Mouse (Mus musculus): ENCODE measurements around the gene Kansl1l.

Kansl1l gene

DNA sequence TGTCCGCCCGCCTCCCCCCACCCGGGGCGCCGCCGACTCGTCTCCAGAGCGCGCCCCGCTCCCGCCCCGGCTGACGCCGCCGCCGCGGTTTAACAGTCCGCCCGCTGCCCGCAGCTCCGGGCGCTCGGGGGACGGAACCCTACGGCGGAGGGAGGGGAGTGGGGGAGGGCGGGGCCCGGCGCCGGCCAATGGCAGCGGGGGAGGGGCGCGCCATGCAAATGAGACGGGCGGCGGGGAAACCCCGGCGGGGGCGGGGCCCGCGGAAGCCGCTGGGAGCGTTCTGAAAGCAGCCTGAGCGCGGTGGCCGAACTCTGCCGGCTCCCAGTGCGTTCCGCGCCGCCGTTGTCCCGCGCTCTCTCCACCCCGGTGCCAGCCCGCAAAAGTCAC, at the start of gene Kansl1l:
Kansl1l (minus strand) TSS at position 110 of the 387 bp plus-strand sequence.
- DNase-seq, result peak; percentile 96

DNA sequence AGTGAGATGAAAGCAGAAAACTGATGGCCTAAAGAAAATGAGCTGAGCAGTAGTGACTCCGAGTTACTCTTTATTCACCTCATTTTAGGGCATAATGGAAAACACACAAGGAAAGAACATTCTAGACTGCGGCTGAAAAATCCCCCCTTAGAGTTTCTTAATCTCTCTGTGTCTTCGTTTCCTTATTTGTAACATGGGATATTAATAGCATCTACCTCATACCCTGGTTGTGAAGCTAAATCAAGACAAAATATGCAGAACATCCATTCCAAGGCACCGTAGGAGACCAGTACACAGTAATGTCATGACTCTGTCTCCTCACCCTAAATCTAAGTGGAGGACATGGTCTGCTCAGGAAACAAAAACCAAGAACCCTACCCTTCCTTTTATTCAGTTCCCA, 48.3 kb upstream of the Kansl1l start:
- no peak for DNase-seq

DNA sequence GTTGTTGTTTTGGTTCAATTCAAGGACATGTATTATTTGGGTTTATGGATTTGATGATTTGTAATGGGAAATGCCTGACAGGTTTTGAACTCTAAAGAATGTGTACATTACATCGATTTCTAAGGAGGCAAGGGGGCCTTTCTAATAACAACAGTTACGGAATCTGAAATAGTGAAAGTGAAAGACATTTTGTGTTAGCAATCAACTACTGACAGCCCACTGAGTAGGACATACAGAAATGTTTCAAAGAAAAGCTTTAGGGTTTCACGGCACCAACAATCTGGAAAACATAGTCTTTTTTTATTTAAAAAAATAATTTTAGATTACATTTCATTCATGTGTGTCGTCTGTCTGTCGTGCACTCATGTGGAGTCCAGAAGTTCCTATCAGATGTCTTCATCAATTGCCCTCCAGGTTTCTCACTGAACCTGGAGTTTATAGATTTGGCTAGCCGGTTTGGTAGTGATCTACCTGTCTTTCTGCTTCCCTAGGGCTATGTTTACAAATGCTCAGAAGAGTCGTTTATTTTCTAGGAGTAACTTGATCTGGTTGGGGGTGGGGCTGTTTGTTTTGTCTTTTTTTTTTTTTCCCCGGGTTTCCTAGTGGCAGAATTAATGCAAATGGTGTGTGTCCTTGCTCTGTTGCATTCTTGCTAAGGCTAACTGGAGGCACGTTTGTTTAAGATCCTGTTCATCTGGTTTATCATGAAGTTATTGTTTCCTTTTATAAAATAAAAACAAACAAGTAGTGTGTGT, 46.6 kb upstream of the Kansl1l start:
- no peak for DNase-seq

DNA sequence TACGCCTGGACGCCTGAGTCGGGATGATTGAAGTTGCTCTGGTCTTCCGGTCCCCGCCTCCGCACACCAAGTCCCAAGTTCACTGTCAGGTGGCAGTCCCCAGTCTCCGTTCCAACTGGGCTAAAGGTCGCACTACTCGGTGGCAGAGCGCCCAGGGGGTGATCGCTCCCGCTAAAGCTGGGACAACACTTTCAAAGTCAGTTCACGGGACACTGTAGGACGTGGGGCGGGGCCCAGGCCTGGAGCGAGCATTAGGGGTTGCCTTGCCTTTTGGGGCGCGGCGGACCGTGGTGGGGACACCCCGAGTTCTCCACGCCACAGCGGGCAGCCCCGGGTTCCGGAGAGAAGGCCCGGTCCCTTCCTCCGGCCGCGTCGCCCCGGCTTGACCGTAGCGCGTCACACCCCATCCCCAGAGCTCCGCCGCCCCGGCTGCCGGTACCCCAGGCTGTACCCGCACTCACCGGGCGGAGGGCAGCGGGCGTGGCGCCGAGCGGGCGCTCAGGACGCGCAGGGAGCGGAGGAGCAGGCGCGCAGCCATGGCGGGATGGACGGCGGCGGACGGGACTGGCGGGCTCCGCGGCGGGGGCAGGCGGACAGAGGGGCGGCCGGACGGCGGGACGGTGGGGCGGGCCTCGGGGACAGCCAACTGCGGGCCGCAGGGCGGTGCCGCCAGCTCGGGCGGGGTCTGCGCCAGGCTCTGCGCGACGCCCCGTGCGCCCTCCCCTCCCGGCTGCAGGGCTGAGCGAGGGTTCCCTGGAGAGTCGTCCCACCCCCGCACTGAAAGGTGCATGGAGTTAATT, 45.5 kb upstream of the Kansl1l start, which contains the start of gene Acadl:
Acadl (minus strand) TSS at position 566 of the 800 bp plus-strand sequence.
- DNase-seq, result peak; percentile 65 to 72

DNA sequence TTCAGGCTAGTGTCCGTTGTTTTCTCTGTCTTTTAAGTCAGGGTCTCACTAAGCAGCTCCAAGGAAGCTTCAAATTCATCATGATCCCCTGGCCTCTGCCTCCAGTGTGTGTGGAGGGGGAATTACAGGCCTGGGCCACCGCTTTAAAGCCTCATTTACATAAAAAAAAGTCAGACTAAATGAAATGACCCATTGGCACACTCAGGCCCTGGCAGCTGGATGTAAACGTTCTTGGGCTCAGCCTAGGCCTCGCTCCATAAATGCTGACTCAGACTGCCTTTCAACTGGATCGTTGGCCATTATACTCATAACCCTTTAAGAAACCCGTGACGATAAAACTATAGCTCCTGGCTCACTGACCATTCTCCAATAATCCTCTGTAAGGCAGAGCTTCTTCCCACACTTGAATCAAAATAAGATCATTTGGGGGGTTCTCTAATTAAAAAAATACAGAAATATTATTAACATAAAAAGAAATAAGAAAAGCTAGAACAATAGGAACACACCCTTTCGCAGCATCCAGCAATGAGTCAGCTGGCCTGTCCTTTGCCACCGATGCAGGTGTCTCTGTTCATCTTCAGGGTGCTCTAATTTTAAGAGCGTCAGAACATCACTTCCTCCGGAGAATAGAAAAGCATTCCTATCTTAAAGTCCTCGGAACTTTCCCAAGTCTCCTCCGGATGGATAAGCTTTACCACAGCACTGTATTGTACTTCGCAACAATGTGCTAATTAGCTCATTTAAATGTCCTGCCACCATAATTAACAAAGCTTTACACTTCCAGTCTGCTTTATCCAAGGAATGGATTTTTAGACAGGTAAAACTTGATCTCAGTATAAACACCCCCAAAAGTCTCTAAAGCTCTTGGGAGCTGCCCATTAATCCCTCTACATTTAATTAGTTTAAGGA, 44.7 kb upstream of the Kansl1l start:
- no peak for DNase-seq

DNA sequence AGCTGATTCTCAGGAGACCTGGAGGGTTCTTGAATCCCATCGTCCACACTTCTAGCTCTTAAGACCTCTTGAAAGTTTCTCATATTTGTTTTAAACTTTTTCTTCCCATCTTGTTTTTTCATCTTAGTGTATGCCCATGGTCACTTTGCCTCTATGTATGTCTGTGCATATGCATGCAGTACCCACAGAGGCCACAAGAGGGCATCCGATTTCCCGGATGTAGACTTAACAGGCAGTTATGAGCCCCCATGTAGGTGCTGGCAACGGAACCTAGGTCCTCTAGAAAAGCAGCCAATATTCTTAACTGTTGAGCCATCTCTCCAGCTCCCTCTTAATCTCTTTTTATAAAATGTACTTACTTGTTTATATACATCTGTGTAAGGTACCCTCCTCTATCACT, 30.1 kb upstream of the Kansl1l start:
- DNase-seq, result peak; percentile 23 to 42

DNA sequence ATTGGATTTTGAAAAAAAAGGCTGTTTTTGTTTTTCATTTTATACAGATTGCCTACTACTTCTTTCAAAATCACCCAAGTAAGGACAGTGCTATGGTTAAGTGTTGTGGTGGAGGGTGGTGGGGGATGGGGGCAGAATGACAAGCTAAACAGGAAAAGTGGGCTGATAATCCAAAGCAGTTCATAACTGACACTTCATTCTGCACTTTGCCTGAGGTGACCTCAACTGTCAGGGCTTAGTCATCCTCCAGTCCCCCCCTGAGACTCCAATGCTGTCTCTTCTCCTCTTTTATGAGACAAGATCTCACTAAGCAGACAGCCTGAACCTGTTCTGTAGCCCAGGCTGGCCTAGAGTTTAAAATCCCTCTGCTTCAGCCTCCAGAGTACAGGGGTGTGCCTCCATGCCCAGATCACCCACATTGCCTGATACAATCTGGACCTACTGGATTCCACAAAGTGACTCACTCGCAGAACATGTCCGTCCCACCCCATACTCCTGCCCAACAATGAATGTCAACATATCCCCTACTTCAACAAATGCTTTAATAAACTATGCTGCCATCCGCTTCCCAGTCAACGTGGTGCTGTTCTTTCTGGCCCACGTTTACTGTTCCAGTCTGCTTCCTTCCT, 28.4 kb upstream of the Kansl1l start:
- DNase-seq, result no peak

DNA sequence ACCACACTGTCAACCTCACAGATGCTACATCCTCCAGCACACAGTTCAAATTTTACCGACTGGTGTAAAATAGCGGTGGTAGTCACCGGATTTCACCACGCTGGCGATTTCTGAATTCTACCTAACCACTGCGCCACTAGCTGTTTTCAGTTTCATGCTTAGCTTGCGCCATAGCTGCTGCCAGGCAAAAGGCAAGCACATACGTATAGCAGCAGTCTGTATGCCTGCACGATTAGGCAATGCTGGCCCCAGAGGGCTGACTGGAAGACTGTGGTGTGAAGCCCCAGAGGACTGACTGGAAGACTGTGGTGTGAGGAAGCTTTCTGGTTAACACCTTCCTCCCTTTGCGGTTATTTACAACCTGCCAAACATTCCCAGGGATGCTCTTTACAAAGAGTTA, 24.6 kb upstream of the Kansl1l start:
- DNase-seq, result no peak

DNA sequence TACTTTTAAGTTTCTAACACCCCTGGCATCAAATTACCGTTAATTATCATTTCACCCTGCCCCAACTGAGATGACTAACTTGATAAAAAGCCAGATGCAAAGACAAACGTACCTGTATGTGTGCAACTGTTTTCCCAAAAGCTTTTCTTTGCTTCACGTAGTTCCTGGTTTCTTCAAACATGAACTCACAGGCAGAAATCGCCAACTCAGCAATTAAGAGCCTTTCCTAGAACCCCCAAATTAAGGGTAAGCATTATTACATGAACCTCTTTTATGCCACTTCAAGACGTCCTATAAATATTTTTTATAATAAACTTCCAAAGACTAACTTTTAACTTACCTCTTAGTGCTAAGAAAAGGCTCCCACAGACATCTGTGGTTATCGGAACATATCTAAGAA, 24.1 kb upstream of the Kansl1l start:
- no peak for DNase-seq

DNA sequence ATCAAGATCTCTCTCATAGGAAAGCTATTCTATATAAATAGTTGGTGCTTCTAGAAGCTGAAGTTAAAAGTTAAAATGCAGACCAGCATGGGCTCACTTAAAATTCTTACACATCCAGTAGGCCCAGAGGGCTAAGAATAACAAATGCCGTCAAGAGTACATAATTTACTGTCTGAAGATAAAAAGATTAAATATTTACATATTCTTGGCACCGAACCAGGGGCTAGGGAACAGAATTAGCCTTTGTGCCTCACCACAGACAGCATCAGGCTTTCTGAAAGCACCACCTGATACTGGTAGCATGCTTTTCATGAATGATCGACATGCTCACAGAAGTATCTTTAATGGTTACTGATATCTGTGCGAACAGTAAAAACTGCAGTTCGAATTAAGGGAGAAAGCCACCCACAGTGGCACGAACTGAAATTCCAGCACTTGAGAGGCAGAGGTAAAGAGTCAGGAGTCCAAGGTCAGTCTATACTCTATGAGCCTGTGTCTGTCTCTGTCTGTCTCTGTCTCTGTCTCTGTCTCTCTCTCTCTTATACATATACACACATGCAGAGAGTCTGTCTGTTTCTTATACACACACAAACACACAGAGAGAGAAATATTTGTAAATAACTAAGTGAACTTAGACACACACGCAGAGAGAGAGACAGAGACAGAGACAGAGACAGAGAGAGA, 22.5 kb upstream of the Kansl1l start:
- no peak for DNase-seq

DNA sequence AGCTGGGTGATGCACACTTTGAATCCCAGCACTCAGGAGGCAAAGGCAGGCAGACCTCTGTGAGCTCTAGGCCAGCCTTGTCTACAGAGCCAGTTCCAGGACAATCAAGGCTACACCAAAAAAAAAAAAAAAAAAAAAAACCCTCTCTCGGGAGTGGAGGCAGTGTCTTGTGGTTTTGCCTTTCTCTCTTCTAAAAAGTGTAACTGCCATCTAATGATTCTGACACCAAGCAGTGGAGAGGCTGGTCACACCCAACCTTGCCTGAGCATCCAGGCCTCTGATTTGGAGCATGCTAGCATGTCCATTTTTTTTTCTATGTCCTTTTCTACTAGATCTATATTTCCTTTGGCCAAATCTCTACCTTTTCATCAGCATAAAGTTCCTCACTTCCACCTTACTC, 21.8 kb upstream of the Kansl1l start:
- no peak for DNase-seq

DNA sequence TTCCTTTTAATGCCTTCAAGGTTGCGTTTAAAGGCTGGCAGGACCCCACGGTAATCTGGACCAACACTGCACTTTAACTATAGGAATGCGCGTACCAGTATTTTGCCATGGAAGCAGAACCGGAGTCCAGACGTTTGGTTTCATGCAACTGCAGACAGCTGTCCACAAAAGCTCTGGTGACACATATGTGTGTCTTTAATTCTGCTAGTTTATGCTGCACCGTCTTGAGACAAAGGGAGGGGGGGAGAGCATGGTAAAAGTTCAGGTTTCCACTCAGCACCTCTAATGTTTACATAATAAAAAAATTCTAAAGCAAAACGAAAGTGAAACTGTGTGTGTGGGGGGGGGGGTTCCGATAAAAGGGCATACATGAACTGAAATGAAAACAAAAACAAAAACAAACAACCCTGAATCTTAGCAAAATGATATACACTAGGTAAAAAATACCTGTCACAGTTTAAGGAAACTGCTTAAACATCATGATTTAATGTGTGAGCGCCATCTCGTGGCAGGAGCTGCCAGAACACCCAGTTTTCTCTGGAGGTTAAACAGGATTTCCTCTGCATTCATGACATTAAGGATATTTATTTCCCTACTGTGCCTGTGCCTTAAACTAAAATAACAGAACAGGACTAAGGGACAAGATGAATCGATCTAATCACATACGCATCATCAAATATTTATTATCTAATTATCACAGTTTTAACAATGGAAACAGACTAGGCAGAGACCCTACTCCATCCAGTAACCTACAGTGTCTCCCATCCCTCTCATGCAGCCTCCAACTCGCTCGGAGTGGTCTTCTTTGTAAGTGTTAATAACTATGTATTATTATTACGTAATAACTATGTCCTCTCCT, 21.1 kb upstream of the Kansl1l start:
- peak; percentile 75 to 84 for DNase-seq

DNA sequence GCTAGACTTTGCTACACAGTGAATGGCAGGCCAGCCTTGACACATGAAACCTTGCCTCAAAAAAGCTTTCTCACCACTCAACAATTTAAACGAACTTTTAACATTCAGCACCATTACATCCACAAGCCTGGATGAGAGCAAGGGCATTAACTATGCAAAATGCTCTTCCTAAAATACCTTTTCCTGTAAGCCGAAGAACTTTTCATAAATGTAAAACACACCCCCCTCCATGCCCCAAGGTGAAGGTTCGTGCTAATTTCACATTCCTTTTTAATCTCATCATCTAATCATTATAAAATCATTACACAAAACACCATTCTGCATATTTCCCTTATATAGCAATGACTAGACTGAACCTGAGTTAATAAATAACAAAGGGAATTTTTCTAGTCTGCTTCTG, 19.8 kb upstream of the Kansl1l start:
- no peak for DNase-seq

DNA sequence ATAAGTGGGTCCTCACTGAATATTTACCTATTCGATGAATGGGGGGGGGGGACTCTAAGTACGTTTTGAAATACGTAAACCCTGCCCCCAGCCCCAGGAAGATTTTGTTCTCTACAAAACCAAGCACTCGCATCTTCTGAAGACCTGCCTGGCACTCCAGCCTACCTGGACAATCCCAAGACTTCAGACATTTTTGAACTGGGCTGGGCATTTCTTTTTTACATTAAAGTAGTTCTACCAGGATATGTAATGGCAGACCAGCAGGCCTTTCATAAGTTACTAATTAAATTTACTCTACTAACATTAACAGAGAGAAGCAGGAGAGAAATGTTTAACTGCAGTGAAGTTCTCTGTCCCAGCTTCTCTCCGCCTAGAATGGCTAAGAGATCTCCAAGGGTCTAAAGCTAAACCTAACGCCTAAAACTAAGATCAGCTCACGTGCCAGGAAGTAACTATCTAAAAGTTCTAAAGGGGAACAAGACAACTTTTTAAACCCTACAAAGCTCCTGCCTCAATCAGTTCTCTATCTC, 15.3 kb upstream of the Kansl1l start:
- no peak for DNase-seq

DNA sequence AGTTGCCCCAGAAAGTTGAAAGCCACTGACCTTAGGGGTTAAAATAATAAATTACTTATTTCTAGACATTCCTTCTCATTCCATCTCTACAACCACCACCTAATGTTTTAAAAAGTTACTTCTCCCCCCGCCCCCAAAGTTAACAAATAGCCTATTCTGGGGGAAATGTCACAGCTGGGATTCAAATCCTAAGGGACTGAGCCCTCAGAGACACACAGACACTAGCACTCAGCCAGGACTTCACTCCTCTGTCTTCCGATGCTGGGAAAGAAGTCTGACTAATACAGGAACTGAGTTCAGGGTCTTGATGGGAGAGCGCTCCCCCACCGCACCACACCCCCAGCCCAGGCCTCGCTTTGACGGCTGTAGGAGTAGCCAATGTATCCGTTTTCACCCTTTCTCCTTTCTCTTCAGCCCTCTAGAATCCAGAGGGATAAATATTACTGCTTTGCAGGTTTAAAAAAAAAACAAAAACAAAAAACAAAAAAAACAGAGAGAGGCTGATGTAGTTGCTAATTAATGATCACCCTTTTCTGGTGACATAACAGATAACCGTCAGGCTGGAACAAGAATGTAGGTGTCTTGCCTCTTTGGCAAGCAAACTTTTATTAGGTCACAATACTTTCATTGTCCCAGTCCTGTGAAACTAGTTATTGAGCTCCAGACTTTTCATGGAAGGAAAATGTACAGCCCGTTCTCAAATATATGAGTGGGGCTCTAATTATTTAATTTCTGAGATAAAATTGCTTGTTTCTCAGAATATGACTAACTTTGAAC, 14.7 kb upstream of the Kansl1l start:
- no peak for DNase-seq

DNA sequence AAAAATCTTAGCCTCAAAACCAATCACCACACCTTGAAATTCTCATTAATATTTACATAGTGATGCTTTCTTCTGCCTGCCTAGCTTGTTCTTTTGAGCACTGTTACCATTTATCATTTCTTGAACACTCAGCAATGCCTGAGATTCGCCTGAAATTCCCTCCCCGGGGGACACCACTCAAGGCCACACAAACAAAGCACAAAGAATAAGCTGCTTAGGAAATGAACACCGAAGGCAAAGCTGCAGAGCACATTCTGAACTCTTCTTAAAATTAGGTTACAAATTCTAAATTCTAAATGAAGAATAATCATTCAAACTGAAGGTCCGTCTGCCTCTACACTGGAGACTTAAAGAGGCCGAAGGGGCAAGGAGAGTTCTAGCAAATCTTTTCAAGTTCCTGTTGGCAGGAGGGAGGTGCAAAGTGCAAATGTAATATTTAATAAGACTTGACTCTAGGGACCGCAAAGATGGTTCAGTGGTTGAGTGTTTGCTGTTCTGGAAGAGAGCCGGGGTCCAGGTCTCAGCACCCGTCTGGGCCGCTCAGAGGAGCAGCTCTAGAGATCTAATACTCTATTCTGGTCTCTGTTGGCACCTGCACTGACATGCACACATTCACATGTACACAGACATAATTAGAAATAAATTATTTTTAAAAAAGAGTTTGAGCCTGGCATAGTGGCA, 12.2 kb upstream of the Kansl1l start:
- DNase-seq, result no peak

DNA sequence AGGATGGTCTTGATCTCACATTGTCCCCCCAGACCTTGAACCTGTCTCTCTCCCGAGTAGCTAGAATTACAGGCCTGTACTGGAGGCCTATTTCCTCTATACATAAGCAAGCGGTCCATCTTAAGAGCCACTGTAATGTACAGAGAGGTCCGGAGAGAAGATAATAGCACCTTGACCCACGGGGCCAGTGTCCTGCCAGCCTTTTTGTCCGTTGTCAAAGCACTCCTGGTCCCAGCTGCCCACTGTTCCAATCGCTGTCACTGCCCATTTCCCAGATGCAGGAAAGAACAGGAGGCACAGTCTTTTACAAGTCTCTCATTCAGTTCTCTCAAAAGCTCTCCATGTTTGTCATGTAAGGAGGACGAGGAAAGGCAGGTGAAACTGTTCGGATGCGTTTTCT, 4.6 kb upstream of the Kansl1l start:
- no peak for DNase-seq

DNA sequence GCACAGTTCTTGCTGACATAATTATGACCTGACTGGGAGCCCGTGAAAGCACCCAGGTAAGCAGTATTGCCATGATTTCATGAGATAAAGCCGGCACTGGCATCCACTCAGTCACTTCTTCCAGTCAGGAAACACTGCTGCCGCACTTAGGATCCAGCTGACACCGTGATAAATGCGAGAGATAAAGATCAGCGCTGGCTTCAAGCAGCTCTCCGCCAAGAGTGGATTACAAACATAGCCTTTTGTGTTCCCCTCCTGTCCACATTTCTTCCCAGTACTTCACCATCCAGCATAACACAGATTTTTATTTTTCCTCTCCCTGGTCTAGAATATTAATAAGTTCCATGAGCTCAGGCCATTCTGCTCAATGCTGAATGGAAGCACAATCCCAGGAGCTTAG, 2.9 kb upstream of the Kansl1l start:
- DNase-seq, result no peak

DNA sequence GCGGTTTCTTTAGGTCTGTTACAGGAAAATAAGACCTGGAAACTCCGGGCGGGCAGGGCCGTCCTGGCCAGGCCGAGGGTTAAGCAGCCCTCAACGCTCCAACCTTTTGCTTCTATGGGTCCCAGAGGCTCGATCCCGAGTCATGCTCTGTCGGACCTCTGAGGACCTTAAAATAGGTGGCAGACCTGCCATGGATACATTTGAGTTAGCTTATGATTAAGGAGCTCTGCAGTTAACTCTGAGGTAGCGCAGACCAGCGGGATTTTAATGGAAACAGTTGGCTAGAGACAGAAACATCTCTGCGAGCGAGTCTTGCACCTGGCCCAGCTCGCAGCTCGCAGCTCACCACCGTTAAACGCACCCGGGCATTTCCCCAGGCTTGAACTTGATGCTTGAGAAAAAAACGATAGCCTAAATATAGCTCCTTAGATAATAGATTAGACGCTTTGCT, 528 bp upstream of the Kansl1l start:
- peak in 1 of 2 experiments; percentile 68 for DNase-seq
